Mouse (Mus musculus): Measurements from ENCODE around the gene Ass1. TPM values are rescaled to one million over a fixed set of nuclear protein-coding genes. Genes with fewer than 3 reads are reported as not detected.
"Not testable (repeated sequence)": the region's sequence is repeated elsewhere in the genome, so short reads cannot be mapped to it uniquely, and the experiment has no call there.

Gene Ass1
- polyA plus RNA-seq, 1 experiment from 2014 or later, result 12.4 TPM

GRCm38 (mm10) chr2:31538745-31539144 is 68.7 kb downstream of the Ass1 start:
- Histone ChIP-seq H3K9me3 (replicated peaks) (no peaks in the 10 kb centered on the region), H3K9ac (no peak overlapping the region), H3K4me2 (no peak overlapping the region), H3K27me3 (replicated peaks) (peaks cover 3% of the 10 kb centered on the region), H3K36me3 (no peaks in the 10 kb centered on the region), H3K4me1 (replicated peaks) (peaks cover 24% of the 10 kb centered on the region), H3K27ac (ENCODE audit: poor library complexity, severe bottlenecking) (no peak overlapping the region), H3K4me3 (no peak overlapping the region)
- 37% methylated on average over 5 of the region's 5 CpGs for WGBS
- ATAC-seq (ENCODE audit: insufficient number of reproducible peaks, low FRiP score), result no peak

GRCm38 (mm10) chr2:31541581-31541980 is 71.6 kb downstream of the Ass1 start:
- WGBS, result 85% methylated on average over 5 of the region's 5 CpGs

GRCm38 (mm10) chr2:31547726-31548125 is 77.7 kb downstream of the Ass1 start:
- H3K9me3 ChIP-seq (replicated peaks), result no peaks in the 10 kb centered on the region
- peaks cover 16% of the 10 kb centered on the region; the same call in 1 of the 2 replicates for H3K27me3 ChIP-seq (replicated peaks)
- no peak overlapping the region for H3K4me2 ChIP-seq
- H3K4me3 ChIP-seq, result no peak overlapping the region
- no peak overlapping the region for H3K9ac ChIP-seq
- WGBS, result 66% methylated on average over 11 of the region's 11 CpGs
- no peaks in the 10 kb centered on the region for H3K36me3 ChIP-seq
- no peaks in the 10 kb centered on the region for H3K4me1 ChIP-seq (replicated peaks)
- no peak for ATAC-seq (ENCODE audit: insufficient number of reproducible peaks, low FRiP score)
- no peak overlapping the region for H3K27ac ChIP-seq (ENCODE audit: poor library complexity, severe bottlenecking)

More at GRCm38 (mm10) chr2:31541581-31541980, 71.6 kb downstream of the Ass1 start:
- no peaks in the 10 kb centered on the region for H3K9me3 ChIP-seq (replicated peaks)
- H3K4me2 ChIP-seq, result no peak overlapping the region
- H3K9ac ChIP-seq, result no peak overlapping the region
- H3K4me3 ChIP-seq, result no peak overlapping the region
- H3K4me1 ChIP-seq (replicated peaks), result peaks cover 21% of the 10 kb centered on the region
- no peak for ATAC-seq (ENCODE audit: insufficient number of reproducible peaks, low FRiP score)
- H3K27ac ChIP-seq (ENCODE audit: poor library complexity, severe bottlenecking), result no peak overlapping the region
- peaks cover 13% of the 10 kb centered on the region; the same call in 1 of the 2 replicates for H3K27me3 ChIP-seq (replicated peaks)
- H3K36me3 ChIP-seq, result no peaks in the 10 kb centered on the region

- Histone ChIP-seq H3K4me2 (no peak overlapping the region), H3K4me1 (replicated peaks) (no peaks in the 10 kb centered on the region), H3K36me3 (no peaks in the 10 kb centered on the region), H3K27ac (ENCODE audit: poor library complexity, severe bottlenecking) (no peak overlapping the region), H3K9me3 (replicated peaks) (peaks cover 10% of the 10 kb centered on the region), H3K9ac (no peak overlapping the region), H3K27me3 (replicated peaks) (0 out of 2 replicates have a peak, but pooled peaks cover 10% of the 10 kb centered on the region), H3K4me3 (no peak overlapping the region)
- 79% methylated on average over 3 of the region's 3 CpGs for WGBS
- no peak for ATAC-seq (ENCODE audit: insufficient number of reproducible peaks, low FRiP score)
Measured at GRCm38 (mm10) chr2:31550503-31550902, 80.5 kb downstream of the Ass1 start.

- WGBS, result 62% methylated on average over 3 of the region's 3 CpGs
- not testable (repeated sequence) for ATAC-seq (ENCODE audit: insufficient number of reproducible peaks, low FRiP score); H3K9ac ChIP-seq; H3K4me1 ChIP-seq (replicated peaks); H3K27me3 ChIP-seq (replicated peaks); H3K4me3 ChIP-seq; H3K27ac ChIP-seq (ENCODE audit: poor library complexity, severe bottlenecking); H3K4me2 ChIP-seq; H3K36me3 ChIP-seq
- peaks cover 10% of the 10 kb centered on the region for H3K9me3 ChIP-seq (replicated peaks)
Measured at GRCm38 (mm10) chr2:31551351-31551750, 81.3 kb downstream of the Ass1 start.

- Histone ChIP-seq H3K27me3 (replicated peaks) (0 out of 2 replicates have a peak, but pooled peaks cover 5% of the 10 kb centered on the region), H3K9ac (no peak overlapping the region), H3K4me1 (replicated peaks) (no peaks in the 10 kb centered on the region), H3K9me3 (replicated peaks) (peaks cover 10% of the 10 kb centered on the region), H3K36me3 (no peaks in the 10 kb centered on the region), H3K4me3 (no peak overlapping the region), H3K27ac (ENCODE audit: poor library complexity, severe bottlenecking) (no peak overlapping the region), H3K4me2 (no peak overlapping the region)
- ATAC-seq (ENCODE audit: insufficient number of reproducible peaks, low FRiP score), result no peak
- WGBS, result 86% methylated on average over 10 of the region's 10 CpGs
Measured at GRCm38 (mm10) chr2:31551971-31552370, 82.0 kb downstream of the Ass1 start.

GRCm38 (mm10) chr2:31554619-31555018 is 84.6 kb downstream of the Ass1 start:
- no peak overlapping the region for H3K9ac ChIP-seq
- no peak overlapping the region for H3K4me3 ChIP-seq
- H3K27ac ChIP-seq (ENCODE audit: poor library complexity, severe bottlenecking), result no peak overlapping the region
- no peaks in the 10 kb centered on the region for H3K4me1 ChIP-seq (replicated peaks)
- no peaks in the 10 kb centered on the region for H3K36me3 ChIP-seq
- ATAC-seq (ENCODE audit: insufficient number of reproducible peaks, low FRiP score), result no peak
- H3K27me3 ChIP-seq (replicated peaks), result no peaks in the 10 kb centered on the region
- H3K4me2 ChIP-seq, result no peak overlapping the region
- WGBS, result 74% methylated on average over 5 of the region's 5 CpGs
- peaks cover 10% of the 10 kb centered on the region for H3K9me3 ChIP-seq (replicated peaks)

Other genes starting within 250 kb of the Ass1 start
- 51.7 and 52.8 TPM in 2 replicates for gene Ncs1, start 224.4 kb upstream of the Ass1 start, polyA plus RNA-seq (2016; fragmentation: Nextera tagmentation; extraction: Ambion mirVana)
- gene Hmcn2, start 155.8 kb upstream of the Ass1 start, polyA plus RNA-seq (2016; fragmentation: Nextera tagmentation; extraction: Ambion mirVana), result 0.42 and 0.49 TPM in 2 replicates
- gene Fubp3, start 102.4 kb downstream of the Ass1 start, polyA plus RNA-seq (2016; fragmentation: Nextera tagmentation; extraction: Ambion mirVana), result 59.6 and 66.6 TPM in 2 replicates
- gene Prdm12, start 169.8 kb downstream of the Ass1 start, polyA plus RNA-seq (2016; fragmentation: Nextera tagmentation; extraction: Ambion mirVana), result 0.08 TPM in 1 of 2 replicates, not detected in the other
- gene Exosc2, start 200.5 kb downstream of the Ass1 start, polyA plus RNA-seq (2016; fragmentation: Nextera tagmentation; extraction: Ambion mirVana), result 38.2 and 38.4 TPM in 2 replicates
- 41.2 and 41.8 TPM in 2 replicates for gene Abl1, start 218.2 kb downstream of the Ass1 start, polyA plus RNA-seq (2016; fragmentation: Nextera tagmentation; extraction: Ambion mirVana)

Data from heart, embryonic 12.5 days (tissue).